Mouse (Mus musculus) layer of hippocampus, adult 6 months (tissue): ENCODE data around the gene Gpr82. TPM values are rescaled to one million over a fixed set of nuclear protein-coding genes. Genes with fewer than 3 reads are reported as not detected.

Experiments used
- long read RNA-seq, 2 experiments: library from polyadenylated mRNA; unstranded; transcript quantifications; one replicate each; pipeline ENCODE4 v2.0.0; 2019 to 2020
- microRNA-seq: library from miRNA; unstranded; fragments of <30 nt; microRNA quantifications from one replicate; pipeline ENCODE4 v1.2.0, GENCODE M21; 2020
- polyA plus RNA-seq: library from polyadenylated mRNA; unstranded; fragments of <200 nt; fragmentation: Nextera tagmentation; gene quantifications from 2 replicates; pipeline ENCODE4 v1.2.3, GENCODE M21; 2021

Gene Gpr82
- 0.10 TPM in 2 replicates for polyA plus RNA-seq
- long read RNA-seq, experiment 1 = 0 reads
- long read RNA-seq, experiment 2 = 0 reads

DNA sequence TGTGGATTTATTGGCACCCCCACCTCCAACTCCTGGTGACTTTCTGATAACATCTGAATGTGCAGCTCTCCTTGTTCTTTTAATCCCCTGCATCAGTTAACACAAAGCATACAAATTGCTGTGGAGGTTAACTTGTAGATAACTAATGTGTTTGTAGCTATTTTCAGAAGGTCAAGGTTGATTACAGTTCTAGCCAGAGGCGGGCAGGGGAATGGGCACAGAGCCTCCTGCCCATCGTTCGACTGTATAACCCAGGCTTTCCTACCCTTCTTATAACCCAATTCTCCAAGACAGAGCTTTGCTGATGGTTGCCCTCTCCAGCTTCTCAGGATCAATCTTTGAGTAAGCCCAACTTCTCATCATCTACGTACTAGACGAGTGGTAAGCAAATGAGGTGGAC, at the start of gene Gpr82:
Gene Gpr82, plus strand, starts transcription at position 301 of the 400 bp plus-strand sequence.

GRCm38 (mm10) chrX:13631599-13632283, 29.4 kb upstream of the Gpr82 start, which contains the start of gene Gpr34:
Gpr34 (plus strand) TSS chrX:13632089.

Small RNAs within 50 kb of the gene (microRNA-seq; reads per million reads assigned to microRNA genes)
- gene Gm25246 = not detected

Other genes with a start within 250 kb of the Gpr82 start
- 0.05 and 0.08 TPM in 2 replicates for gene Nyx, start 195.3 kb upstream of the Gpr82 start, polyA plus RNA-seq
- 21.3 and 23.7 TPM in 2 replicates for gene Gpr34, start 29.3 kb upstream of the Gpr82 start, polyA plus RNA-seq
- gene Cask, start 190.0 kb downstream of the Gpr82 start, polyA plus RNA-seq = 15.6 and 37.1 TPM in 2 replicates